Mouse (Mus musculus): Measurements from ENCODE around the gene Pnkp.

DNA sequence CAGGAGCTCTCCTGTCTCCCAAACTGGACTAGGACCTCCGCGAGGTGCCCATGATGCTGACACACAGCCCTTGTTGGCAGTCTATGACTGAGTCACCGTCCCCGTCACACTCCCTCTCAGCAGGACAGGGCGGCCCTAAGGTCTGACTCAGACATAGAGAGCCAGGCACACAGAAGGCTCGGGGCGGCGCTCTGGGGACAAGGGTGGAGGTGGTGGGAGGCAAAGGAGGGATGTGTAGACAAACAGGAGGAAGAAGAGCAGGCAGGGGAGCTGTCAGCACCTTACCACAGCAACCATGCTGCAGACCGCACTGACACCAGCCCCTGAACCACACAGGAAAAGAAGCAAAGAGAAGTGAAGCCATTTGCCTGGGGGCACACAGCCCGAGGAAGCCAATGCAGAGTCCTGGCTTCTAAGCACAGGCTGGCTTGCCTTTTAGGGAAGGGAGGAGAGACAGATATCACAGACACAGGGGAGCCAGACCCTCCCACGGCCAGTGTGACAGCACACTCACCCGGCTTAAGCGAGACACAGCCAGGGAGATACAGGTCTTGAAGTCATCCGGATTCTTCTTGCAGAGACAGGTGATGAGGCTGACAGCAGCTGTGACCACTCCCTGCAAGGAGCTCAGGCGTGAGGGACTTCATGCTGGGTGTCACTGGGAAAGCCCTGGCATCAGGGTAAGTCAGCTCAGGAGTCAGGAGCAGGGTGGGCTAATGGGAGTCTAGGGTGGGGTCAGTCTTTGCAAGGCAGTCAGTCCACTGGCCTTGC lies 52.0 kb downstream of the Pnkp start:
- no peak for TF ChIP-seq POLR2A (IDR thresholded peaks at IDR 0.05; ENCODE audit: borderline replicate concordance, control insufficient read depth, low read depth, low read length)
- TF ChIP-seq CTCF (IDR thresholded peaks at IDR 0.05; ENCODE audit: control insufficient read depth, insufficient read depth, low read length), result no peak

Data from bone marrow, adult 2 months (tissue).